Mouse (Mus musculus) embryonic fibroblast, embryonic 13.5 days (primary cell): ENCODE measurements around the gene Tnr.

ENCODE experiments used
- CTCF ChIP-seq: IDR thresholded peaks from 2 replicates; pipeline ENCODE4 v1.5.1; 2011; ENCODE audit warnings: mild to moderate bottlenecking, control low read depth, low read length, moderate library complexity, borderline replicate concordance; ENCODE audit not compliant: insufficient read depth
- POLR2A ChIP-seq: IDR thresholded peaks from 2 replicates; pipeline ENCODE4 v1.6.1; 2011; ENCODE audit warnings: low read depth, mild to moderate bottlenecking, control low read depth, low read length, moderate library complexity

- no peak for TF ChIP-seq CTCF
- no peak for TF ChIP-seq POLR2A
These were observed 95.6 kb downstream of the Tnr start for GRCm38 (mm10) chr1:159619205-159619604.
